Mouse (Mus musculus) thymus, adult 2 months (tissue): ENCODE results near the gene Wdr19.

ENCODE experiments used
- CTCF ChIP-seq: fragments of 200-500 bp; IDR thresholded peaks from 2 replicates; pipeline ENCODE4 v1.5.1; 2012; ENCODE audit warnings: mild to moderate bottlenecking, control low read depth, low read length, moderate library complexity, borderline replicate concordance; ENCODE audit not compliant: control insufficient read depth, poor library complexity, insufficient read depth; ENCODE audit errors: extremely low read depth
- POLR2A ChIP-seq: fragments of 200-500 bp; IDR thresholded peaks from 2 replicates; pipeline ENCODE4 v1.6.1; 2012; ENCODE audit warnings: mild to moderate bottlenecking, low read length, control low read depth, moderate library complexity; ENCODE audit not compliant: control insufficient read depth, poor library complexity, insufficient read depth; ENCODE audit errors: extremely low read depth

DNA sequence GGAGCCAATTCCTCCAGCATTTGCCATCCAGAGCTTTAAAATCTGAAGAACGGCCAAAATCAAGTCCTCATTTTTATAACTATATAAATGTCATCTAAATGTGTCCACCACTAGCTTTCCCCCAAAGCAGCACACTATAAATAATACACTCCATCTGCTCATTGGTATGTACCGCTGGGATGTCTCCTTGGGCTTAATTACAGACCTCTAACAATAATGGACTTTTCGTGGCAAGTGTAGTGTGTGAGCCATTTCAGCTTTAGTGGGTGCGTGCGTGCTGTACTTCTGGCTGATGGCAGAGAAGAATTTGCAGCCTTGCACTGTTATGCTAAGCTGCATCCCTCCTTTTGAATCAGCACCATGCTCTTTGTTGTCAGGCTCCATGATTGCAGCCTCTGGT, 7.9 kb upstream of the Wdr19 start:
- TF ChIP-seq CTCF (no peak), POLR2A (no peak)
